Mouse (Mus musculus) liver, embryonic 14.5 days (tissue): ENCODE results near the gene Sprr2a2. TPM values are rescaled to one million over a fixed set of nuclear protein-coding genes. Genes with fewer than 3 reads are reported as not detected.
"Not testable (repeated sequence)": the region's sequence is repeated elsewhere in the genome, so short reads cannot be mapped to it uniquely, and the experiment has no call there.

Experiments
- ATAC-seq: fragments of 200-750 bp; cut with Nextera tagmentation; 2 replicates; pipeline ENCODE4 v1.8.0; 2017; ENCODE audit warnings: moderate number of reproducible peaks, mild to moderate bottlenecking, moderate library complexity; ENCODE audit not compliant: insufficient read depth
- DNase-seq, 3 experiments: peaks; one replicate each; pipeline ENCODE4 v3.0.0-alpha.2; 2012 to 2013; ENCODE audit warnings: low read depth in 3 of 3, low spot score in 3 of 3
- H3K27ac ChIP-seq: fragments of 300-500 bp; sonication (generic); 2 replicates; pipeline ENCODE4 v1.5.1; 2014; ENCODE audit warnings: moderate library complexity, mild to moderate bottlenecking, control low read depth, inconsistent platforms
- H3K27me3 ChIP-seq: fragments of 300-500 bp; sonication (generic); 2 replicates; pipeline ENCODE4 v1.6.1; 2014; ENCODE audit warnings: mild to moderate bottlenecking, low read length, moderate library complexity; ENCODE audit not compliant: control insufficient read depth, insufficient read depth
- H3K36me3 ChIP-seq: fragments of 300-500 bp; sonication (generic); replicated peaks from 2 replicates; pipeline ENCODE4 v1.6.1; 2014; ENCODE audit warnings: low read depth; ENCODE audit not compliant: control insufficient read depth, insufficient read depth
- H3K4me1 ChIP-seq, 2 experiments: fragments of 200-500 bp in 1 of 2; fragments of 300-500 bp in 1 of 2; sonication (generic) in 1 of 2; replicated peaks; 2 replicates each; pipeline ENCODE4 v1.6.1; 2012 to 2014; ENCODE audit warnings: antibody characterized with exemption in 1 of 2, inconsistent platforms in 1 of 2, low read length in 1 of 2; ENCODE audit not compliant: control insufficient read depth in 2 of 2, insufficient read depth in 2 of 2
- H3K4me2 ChIP-seq: fragments of 300-500 bp; sonication (generic); 2 replicates; pipeline ENCODE4 v1.6.1; 2014; ENCODE audit warnings: low read depth, mild to moderate bottlenecking, control low read depth, moderate library complexity
- H3K4me3 ChIP-seq, 2 experiments: fragments of 200-500 bp in 1 of 2; fragments of 300-500 bp in 1 of 2; sonication (generic) in 1 of 2; 2 replicates each; pipeline ENCODE4 v1.5.1; 2012 to 2014; ENCODE audit warnings: low read depth in 2 of 2, low read length in 2 of 2, mild to moderate bottlenecking in 2 of 2, control low read depth in 1 of 2, inconsistent platforms in 1 of 2, moderate library complexity in 1 of 2; ENCODE audit not compliant: insufficient read depth in 1 of 2
- H3K9ac ChIP-seq: fragments of 300-500 bp; sonication (generic); replicated peaks from 2 replicates; pipeline ENCODE4 v1.6.1; 2014; ENCODE audit warnings: mild to moderate bottlenecking, control low read depth, moderate library complexity
- H3K9me3 ChIP-seq: fragments of 300-500 bp; sonication (generic); 2 replicates; pipeline ENCODE4 v1.6.1; 2016; ENCODE audit warnings: low read length, mixed read lengths; ENCODE audit not compliant: control insufficient read depth
- CTCF ChIP-seq: IDR thresholded peaks from 2 replicates; pipeline ENCODE4 v1.5.1; 2016; ENCODE audit warnings: antibody characterized with exemption, low read depth, control low read depth
- EP300 ChIP-seq: IDR thresholded peaks from 2 replicates; pipeline ENCODE4 v1.6.1; 2016; ENCODE audit warnings: antibody characterized with exemption, low read depth
- WGBS: fragments of 180-500 bp; shearing (Covaris S2); extraction: QIAGEN DNeasy Blood & Tissue Kit; methylation state at CpG from one replicate; pipeline ENCODE4 v1.1.7; 2014; ENCODE audit not compliant: insufficient replicate concordance; 5-methylcytosine and 5-hydroxymethylcytosine counted together
- polyA plus RNA-seq, 2 experiments: library from polyadenylated mRNA; depleted of rRNA in 1 of 2; stranded (reverse) in 1 of 2; unstranded in 1 of 2; fragments of >200 nt; fragmentation: Nextera tagmentation in 1 of 2; extraction: Ambion mirVana in 1 of 2; gene quantifications; 2 replicates each; pipeline versions ENCODE4 v1.2.1 to v1.2.3; 2012 to 2014

The Sprr2a2 gene
- polyA plus RNA-seq (2012; rRNA removed): 0.18 and 0.63 TPM in 2 replicates
- polyA plus RNA-seq (2014; fragmentation: Nextera tagmentation; extraction: Ambion mirVana): 0.19 and 0.30 TPM in 2 replicates

DNA sequence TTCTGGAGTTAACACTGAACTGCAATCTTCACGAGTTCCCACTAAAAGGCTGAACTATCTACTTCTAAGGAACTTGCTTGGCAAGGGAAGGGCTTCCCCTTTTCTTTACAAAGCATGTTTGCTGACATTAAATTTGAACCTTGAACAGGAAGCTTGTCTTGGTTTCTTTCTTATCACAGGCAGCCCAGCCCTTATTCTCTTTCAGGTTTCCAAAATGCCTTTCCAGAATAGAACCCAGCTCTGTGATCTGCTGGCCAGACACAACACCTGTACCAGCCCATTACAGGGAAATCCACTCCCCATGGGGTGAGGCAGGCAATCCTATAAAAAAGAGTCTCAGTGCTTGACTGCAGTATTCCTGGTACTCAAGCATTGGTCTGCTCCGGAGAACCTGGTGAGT, at the start of gene Sprr2a2, which contains the start of gene Sprr2a1:
Sprr2a2 (plus strand) TSS at position 352 of the 400 bp plus-strand sequence.
Sprr2a1 (plus strand) TSS at position 231 of the 400 bp plus-strand sequence.
- ATAC-seq, H3K9ac ChIP-seq, H3K36me3 ChIP-seq, DNase-seq, H3K4me3 ChIP-seq, H3K4me2 ChIP-seq, H3K9me3 ChIP-seq, H3K27ac ChIP-seq, H3K27me3 ChIP-seq, H3K4me1 ChIP-seq: not testable (repeated sequence)
- no CpG with 5 or more reads among the region's 2 CpGs for WGBS

GRCm38 (mm10) chr3:92169847-92170246, 45.9 kb upstream of the Sprr2a2 start:
- no peak for DNase-seq
- H3K4me1 ChIP-seq: no peaks in the 10 kb centered on the region
- H3K9me3 ChIP-seq: no peaks in the 10 kb centered on the region
- 53% methylated on average over 3 of the region's 3 CpGs for WGBS
- H3K27ac ChIP-seq: no peak overlapping the region
- no peak overlapping the region for H3K4me3 ChIP-seq
- ATAC-seq: no peak
- no peak for TF ChIP-seq EP300
- TF ChIP-seq CTCF: no peak
- no peak overlapping the region for H3K9ac ChIP-seq
- H3K36me3 ChIP-seq: no peaks in the 10 kb centered on the region
- H3K4me2 ChIP-seq: no peak overlapping the region
- no peaks in the 10 kb centered on the region for H3K27me3 ChIP-seq

- no peak for ATAC-seq
Measured at GRCm38 (mm10) chr3:92176880-92177279, 38.8 kb upstream of the Sprr2a2 start.

DNA sequence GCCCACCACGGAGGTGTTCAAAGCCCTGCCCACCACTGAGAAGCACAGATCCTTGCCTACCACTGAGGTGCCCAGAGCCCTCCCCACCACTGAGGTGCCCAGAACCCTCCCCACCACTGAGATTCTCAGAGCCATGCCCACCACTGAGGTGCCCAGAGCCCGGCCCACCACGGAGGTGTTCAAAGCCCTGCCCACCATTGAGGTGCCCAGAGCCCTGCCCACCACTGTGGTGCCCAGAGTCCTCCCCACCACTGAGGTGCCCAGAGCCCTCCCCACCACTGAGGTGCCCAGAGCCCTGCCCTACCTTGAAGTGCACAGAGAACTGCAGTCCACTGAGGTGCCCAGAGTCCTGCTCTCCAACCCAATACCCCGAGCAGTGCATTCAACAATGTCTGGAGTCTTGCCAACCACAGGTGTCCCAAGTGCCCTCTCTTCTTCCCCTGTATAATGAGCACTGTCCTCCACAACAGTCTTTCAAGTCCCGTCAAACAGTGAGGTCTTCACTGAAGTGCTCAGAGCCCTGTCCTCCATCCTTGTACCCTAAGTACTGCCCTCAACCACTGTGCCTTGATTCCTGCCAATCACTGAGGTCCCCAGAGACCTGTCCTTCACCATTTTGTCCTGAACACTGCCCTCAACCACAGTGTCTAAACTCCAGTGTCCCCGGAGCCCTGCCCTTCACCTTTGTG, 20.1 kb upstream of the Sprr2a2 start:
- no peaks in the 10 kb centered on the region for H3K27me3 ChIP-seq
- H3K27ac ChIP-seq: no peak overlapping the region
- H3K9ac ChIP-seq: no peak overlapping the region
- 62% methylated on average over 6 of the region's 6 CpGs for WGBS
- TF ChIP-seq CTCF (no peak), EP300 (no peak)
- DNase-seq (no peak), ATAC-seq (no peak)
- H3K9me3 ChIP-seq: no peaks in the 10 kb centered on the region
- H3K4me2 ChIP-seq: no peak overlapping the region
- H3K4me1 ChIP-seq: no peaks in the 10 kb centered on the region
- H3K4me3 ChIP-seq: no peak overlapping the region
- H3K36me3 ChIP-seq: no peaks in the 10 kb centered on the region

More at GRCm38 (mm10) chr3:92176880-92177279, 38.8 kb upstream of the Sprr2a2 start:
- Histone ChIP-seq H3K27me3 (no peaks in the 10 kb centered on the region), H3K9me3 (no peaks in the 10 kb centered on the region), H3K9ac (no peak overlapping the region), H3K36me3 (no peaks in the 10 kb centered on the region), H3K4me3 (no peak overlapping the region), H3K4me1 (no peaks in the 10 kb centered on the region), H3K4me2 (no peak overlapping the region), H3K27ac (no peak overlapping the region)
- TF ChIP-seq CTCF (no peak), EP300 (no peak)
- 55% methylated on average over 1 of the region's 1 CpGs for WGBS
- DNase-seq: no peak

DNA sequence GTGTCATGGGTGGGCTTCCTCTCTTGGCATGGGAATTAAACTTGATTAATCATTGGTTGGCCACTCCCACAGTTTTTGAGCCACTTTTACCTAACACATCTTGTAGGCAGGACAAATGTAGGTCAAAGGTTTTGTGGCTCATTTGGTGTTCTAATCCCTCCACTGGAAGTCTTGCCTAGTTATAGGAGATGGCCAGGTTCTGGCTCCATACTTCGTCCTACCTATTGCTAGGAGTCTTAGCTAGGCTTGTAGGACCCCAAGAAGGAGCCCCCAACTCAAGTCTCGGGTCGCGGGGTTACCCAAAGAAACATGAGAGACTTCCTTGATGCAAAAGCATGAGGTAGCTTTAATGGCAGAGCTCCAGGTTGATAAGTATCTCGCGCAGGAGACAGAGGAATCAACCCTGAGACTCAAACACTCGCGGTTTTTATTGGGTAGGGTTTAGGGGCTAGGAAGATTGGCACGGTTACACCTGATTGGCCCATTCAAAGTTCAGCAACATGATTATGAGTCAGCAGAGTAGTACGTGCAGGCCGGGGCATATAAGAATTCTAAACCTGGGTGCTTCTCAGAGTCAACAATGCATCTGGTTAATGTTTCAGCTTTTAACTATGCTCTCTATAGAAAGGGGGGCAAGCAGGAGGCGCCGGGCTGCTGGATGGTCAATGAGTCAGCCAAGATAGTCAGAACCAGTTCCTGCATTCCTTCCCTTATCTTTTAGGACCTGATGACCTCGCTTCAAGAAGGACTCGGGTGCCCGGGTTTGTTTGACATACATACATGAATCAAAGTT, 4.4 kb upstream of the Sprr2a2 start:
- H3K27me3 ChIP-seq, H3K4me2 ChIP-seq, DNase-seq, H3K36me3 ChIP-seq, H3K9ac ChIP-seq, H3K4me3 ChIP-seq, H3K4me1 ChIP-seq, H3K9me3 ChIP-seq, ATAC-seq, H3K27ac ChIP-seq: not testable (repeated sequence)
- WGBS: no CpG with 5 or more reads among the region's 16 CpGs

DNA sequence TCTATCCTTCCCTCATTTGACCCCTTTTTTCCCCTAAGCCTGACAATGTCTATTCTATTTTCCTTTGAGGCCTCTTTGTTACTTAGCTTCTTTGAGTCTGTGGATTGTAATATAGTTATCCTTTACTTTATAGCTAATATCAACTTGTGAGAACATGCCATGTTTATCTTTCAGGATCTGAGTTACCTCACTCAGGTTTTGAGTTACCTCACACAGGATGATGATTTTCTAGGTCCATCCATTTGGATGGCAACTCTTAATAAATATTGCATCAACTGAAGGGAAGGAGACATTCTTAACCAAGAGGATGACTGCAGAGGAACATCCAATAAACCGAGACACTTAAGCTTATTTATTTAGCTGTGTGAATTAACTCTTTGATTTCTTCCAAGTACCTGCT, 3.7 kb upstream of the Sprr2a2 start:
- not testable (repeated sequence) for H3K9me3 ChIP-seq, H3K9ac ChIP-seq, H3K27ac ChIP-seq, H3K27me3 ChIP-seq, DNase-seq, ATAC-seq, H3K4me2 ChIP-seq, H3K4me3 ChIP-seq, H3K36me3 ChIP-seq, H3K4me1 ChIP-seq
- WGBS: no CpG with 5 or more reads among the region's 1 CpGs

- H3K27ac ChIP-seq, H3K4me1 ChIP-seq, H3K9ac ChIP-seq, DNase-seq, H3K4me2 ChIP-seq, ATAC-seq, H3K9me3 ChIP-seq, H3K36me3 ChIP-seq, H3K4me3 ChIP-seq, H3K27me3 ChIP-seq: not testable (repeated sequence)
Measured at GRCm38 (mm10) chr3:92213651-92214050, 2.1 kb upstream of the Sprr2a2 start.
